Mouse (Mus musculus) testis, adult 2 months (tissue): ENCODE results near the gene Pih1d1.

ENCODE experiments used
- CTCF ChIP-seq: fragments of 200-500 bp; IDR thresholded peaks from 2 replicates; pipeline ENCODE4 v1.5.1; 2012; ENCODE audit warnings: low read depth, mild to moderate bottlenecking, inconsistent platforms, low read length, moderate library complexity; ENCODE audit not compliant: control insufficient read depth, insufficient read depth, insufficient replicate concordance
- POLR2A ChIP-seq: fragments of 200-500 bp; IDR thresholded peaks from 2 replicates; pipeline ENCODE4 v1.6.1; 2012; ENCODE audit warnings: low read depth, mild to moderate bottlenecking, inconsistent platforms, low read length, moderate library complexity; ENCODE audit not compliant: control insufficient read depth

DNA sequence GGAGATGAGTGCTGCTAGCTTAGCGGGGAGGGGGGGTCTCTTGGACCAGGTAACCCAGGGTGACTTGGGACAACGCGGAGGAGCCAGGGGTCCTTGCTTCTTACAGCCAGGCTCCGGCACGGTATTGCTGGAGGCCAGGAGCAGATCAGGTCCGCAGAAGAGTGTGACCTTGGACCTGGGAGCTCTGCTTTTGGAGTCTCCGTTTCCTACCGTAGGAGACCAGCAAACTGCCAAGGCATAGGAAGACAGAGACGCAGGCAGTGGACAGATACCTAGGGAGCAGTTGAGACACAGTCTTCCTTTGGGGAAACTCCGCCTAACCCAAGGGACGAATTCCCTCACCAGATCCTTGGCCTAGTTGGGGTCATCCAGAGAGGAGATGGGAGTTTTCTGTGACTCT, 11.6 kb downstream of the Pih1d1 start:
- TF ChIP-seq CTCF, result no peak
- TF ChIP-seq POLR2A, result no peak
